Mouse (Mus musculus): ENCODE results near the gene Six6. TPM values are rescaled to one million over a fixed set of nuclear protein-coding genes. Genes with fewer than 3 reads are reported as not detected.

Six6 gene
- polyA plus RNA-seq (2012; rRNA removed): not detected in 2 replicates

GRCm38 (mm10) chr12:72939616-72940015 lies at the start of gene Six6:
Six6 (plus strand) TSS chr12:72939892.
- DNase-seq (ENCODE audit: low spot score): no peak

GRCm38 (mm10) chr12:72917159-72917993 lies 22.3 kb upstream of the Six6 start:
- DNase-seq (ENCODE audit: low spot score): no peak

- DNase-seq (ENCODE audit: low spot score): no peak
These were observed 2.9 kb upstream of the Six6 start for GRCm38 (mm10) chr12:72936751-72937150.

- DNase-seq (ENCODE audit: low spot score): no peak
These were observed 2.1 kb upstream of the Six6 start for GRCm38 (mm10) chr12:72937537-72938120.

- no peak for DNase-seq (ENCODE audit: low spot score)
These were observed 1.5 kb upstream of the Six6 start for GRCm38 (mm10) chr12:72938176-72938575.

GRCm38 (mm10) chr12:72938600-72939490 lies 847 bp upstream of the Six6 start:
- no peak for DNase-seq (ENCODE audit: low spot score)

GRCm38 (mm10) chr12:72940071-72940821 lies 554 bp downstream of the Six6 start, which contains the start of gene 4930447C04Rik:
4930447C04Rik (minus strand) TSS chr12:72940774.
- DNase-seq (ENCODE audit: low spot score): no peak

GRCm38 (mm10) chr12:72940822-72941397 lies 1.2 kb downstream of the Six6 start:
- no peak for DNase-seq (ENCODE audit: low spot score)

GRCm38 (mm10) chr12:72941398-72942051 lies 1.8 kb downstream of the Six6 start:
- no peak for DNase-seq (ENCODE audit: low spot score)

- no peak for DNase-seq (ENCODE audit: low spot score)
These were observed 2.5 kb downstream of the Six6 start for GRCm38 (mm10) chr12:72942171-72942570.

- DNase-seq (ENCODE audit: low spot score): no peak
These were observed 4.0 kb downstream of the Six6 start for GRCm38 (mm10) chr12:72943574-72944110.

GRCm38 (mm10) chr12:72944411-72945225 lies 4.9 kb downstream of the Six6 start:
- DNase-seq (ENCODE audit: low spot score): no peak

- DNase-seq (ENCODE audit: low spot score): no peak
These were observed 5.8 kb downstream of the Six6 start for GRCm38 (mm10) chr12:72945301-72946063.

- no peak for DNase-seq (ENCODE audit: low spot score)
These were observed 6.3 kb downstream of the Six6 start for GRCm38 (mm10) chr12:72946064-72946395.

- no peak for DNase-seq (ENCODE audit: low spot score)
These were observed 7.1 kb downstream of the Six6 start for GRCm38 (mm10) chr12:72946805-72947204.

- DNase-seq (ENCODE audit: low spot score): no peak
These were observed 7.6 kb downstream of the Six6 start for GRCm38 (mm10) chr12:72947335-72947734.

- DNase-seq (ENCODE audit: low spot score): no peak
These were observed 13.4 kb downstream of the Six6 start for GRCm38 (mm10) chr12:72953089-72953488.

GRCm38 (mm10) chr12:72953858-72954257 lies 14.2 kb downstream of the Six6 start:
- no peak for DNase-seq (ENCODE audit: low spot score)

- no peak for DNase-seq (ENCODE audit: low spot score)
These were observed 15.2 kb downstream of the Six6 start for GRCm38 (mm10) chr12:72954906-72955305.
